Mouse (Mus musculus) embryonic facial prominence, embryonic 14.5 days (tissue): Measurements from ENCODE around the gene E130218I03Rik. TPM values are rescaled to one million over a fixed set of nuclear protein-coding genes. Genes with fewer than 3 reads are reported as not detected.

ENCODE experiments used
- ATAC-seq: fragments of 200-750 bp; cut with Nextera tagmentation; 2 replicates; pipeline ENCODE4 v1.8.0; 2017; ENCODE audit warnings: low read depth, moderate number of reproducible peaks, moderate TSS enrichment
- DNase-seq: peaks from one replicate; pipeline ENCODE4 v3.0.0-alpha.2; 2015; ENCODE audit warnings: low spot score
- H3K27ac ChIP-seq: fragments of 300-500 bp; sonication (generic); replicated peaks from 2 replicates; pipeline ENCODE4 v1.5.1; 2014; ENCODE audit warnings: low read depth, mild to moderate bottlenecking, low read length, moderate library complexity
- H3K27me3 ChIP-seq: fragments of 300-500 bp; sonication (generic); replicated peaks from 2 replicates; pipeline ENCODE4 v1.6.1; 2014; ENCODE audit warnings: low read length; ENCODE audit not compliant: control insufficient read depth, insufficient read depth
- H3K36me3 ChIP-seq: fragments of 300-500 bp; sonication (generic); 2 replicates; pipeline ENCODE4 v1.6.1; 2014; ENCODE audit warnings: low read length, mixed read lengths; ENCODE audit not compliant: control insufficient read depth, insufficient read depth
- H3K4me1 ChIP-seq: fragments of 300-500 bp; sonication (generic); 2 replicates; pipeline ENCODE4 v1.6.1; 2014; ENCODE audit warnings: antibody characterized with exemption, low read length; ENCODE audit not compliant: control insufficient read depth, insufficient read depth
- H3K4me2 ChIP-seq: fragments of 300-500 bp; sonication (generic); 2 replicates; pipeline ENCODE4 v1.6.1; 2014; ENCODE audit warnings: low read depth, mild to moderate bottlenecking, low read length, moderate library complexity, mixed read lengths
- H3K4me3 ChIP-seq: fragments of 300-500 bp; sonication (generic); 2 replicates; pipeline ENCODE4 v1.5.1; 2014; ENCODE audit warnings: low read depth, mild to moderate bottlenecking, low read length
- H3K9ac ChIP-seq: fragments of 300-500 bp; sonication (generic); 2 replicates; pipeline ENCODE4 v1.6.1; 2014; ENCODE audit warnings: low read depth, mild to moderate bottlenecking, low read length, moderate library complexity, mixed read lengths
- H3K9me3 ChIP-seq: fragments of 300-500 bp; sonication (generic); 2 replicates; pipeline ENCODE4 v1.6.1; 2016; ENCODE audit warnings: low read length; ENCODE audit not compliant: control insufficient read depth
- WGBS: fragments of 180-500 bp; shearing (Covaris S2); extraction: QIAGEN DNeasy Blood & Tissue Kit; methylation state at CpG from one replicate; pipeline ENCODE4 v1.1.7; 2014; 5-methylcytosine and 5-hydroxymethylcytosine counted together
- polyA plus RNA-seq: library from polyadenylated mRNA; unstranded; fragments of >200 nt; fragmentation: Nextera tagmentation; extraction: Ambion mirVana; gene quantifications from 2 replicates; pipeline ENCODE4 v1.2.1, GENCODE M21; 2014

E130218I03Rik gene
- polyA plus RNA-seq, 1 experiment from 2014 or later = 0.29 TPM

- Histone ChIP-seq H3K36me3 (no peaks in the 10 kb centered on the region), H3K27ac (no peak overlapping the region), H3K27me3 (peaks cover 86% of the 10 kb centered on the region), H3K9me3 (no peaks in the 10 kb centered on the region), H3K4me1 (peaks cover 37% of the 10 kb centered on the region), H3K4me2 (peak overlapping the region; percentile 93), H3K4me3 (peak overlapping the region; percentile 54), H3K9ac (peak overlapping the region; percentile 52; the same call in 1 of the 2 replicates)
- 6% methylated on average over 26 of the region's 27 CpGs for WGBS
- no peak for DNase-seq
- ATAC-seq = no peak
These were observed 6.9 kb downstream of the E130218I03Rik start for GRCm38 (mm10) chr4:134250116-134250929.

- peaks cover 91% of the 10 kb centered on the region for H3K27me3 ChIP-seq
- H3K9me3 ChIP-seq = no peaks in the 10 kb centered on the region
- H3K27ac ChIP-seq = no peak overlapping the region
- no peaks in the 10 kb centered on the region for H3K36me3 ChIP-seq
- peak overlapping the region; percentile 93 for H3K4me2 ChIP-seq
- H3K4me1 ChIP-seq = peaks cover 34% of the 10 kb centered on the region
- WGBS = 10% methylated on average over 10 of the region's 10 CpGs
- ATAC-seq = no peak
- peak overlapping the region; percentile 54 for H3K4me3 ChIP-seq
- no peak for DNase-seq
- H3K9ac ChIP-seq = peak overlapping the region; percentile 65; the same call in 1 of the 2 replicates
These were observed 7.4 kb downstream of the E130218I03Rik start for GRCm38 (mm10) chr4:134250930-134251240.

DNA sequence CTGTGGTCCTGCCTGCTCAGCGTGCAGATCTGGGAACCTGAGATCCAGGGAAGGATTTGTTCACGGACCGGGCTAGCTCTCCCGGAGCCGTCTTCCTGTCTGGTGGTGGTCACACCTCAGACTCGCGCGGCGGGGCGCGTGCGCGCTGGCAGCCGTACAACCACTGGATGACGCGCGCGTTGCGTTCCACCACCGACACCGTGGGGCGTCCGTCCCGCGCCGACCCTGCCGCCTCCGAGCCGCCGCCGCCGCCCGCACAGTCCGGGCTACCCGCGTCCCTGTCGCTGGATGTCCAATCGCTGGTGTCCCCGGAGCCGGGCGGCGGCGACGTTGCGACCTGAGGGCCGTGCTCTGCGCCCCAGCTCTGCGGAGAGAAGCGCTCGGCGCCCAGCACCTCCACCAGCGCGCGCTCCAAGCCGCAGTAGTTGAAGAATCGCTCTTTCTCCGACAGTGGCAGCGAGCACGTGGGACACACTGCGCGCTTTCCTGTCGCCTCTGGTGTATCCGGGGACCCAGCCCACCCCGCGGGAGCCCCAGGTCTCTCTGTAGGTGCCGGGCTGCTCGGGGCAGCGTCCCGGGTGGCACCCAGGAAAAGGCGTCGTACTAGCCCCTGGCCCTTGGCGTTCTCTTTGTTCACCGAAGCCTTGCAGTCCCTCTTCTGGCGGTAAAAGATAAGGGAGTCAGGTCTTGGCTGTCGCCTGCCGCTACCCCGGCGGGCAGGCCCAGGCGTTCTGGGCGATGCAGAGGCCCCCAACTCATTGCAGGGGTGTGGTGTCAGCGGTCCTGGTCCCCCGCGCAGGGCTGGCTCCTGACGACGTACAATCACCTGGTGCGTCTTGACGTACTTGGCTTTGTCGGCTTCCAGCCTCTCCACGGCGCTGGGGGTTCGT, 8.0 kb downstream of the E130218I03Rik start:
- Histone ChIP-seq H3K9ac (peak overlapping the region; percentile 65), H3K9me3 (no peaks in the 10 kb centered on the region), H3K27ac (no peak overlapping the region), H3K4me2 (peak overlapping the region; percentile 93), H3K36me3 (no peaks in the 10 kb centered on the region), H3K4me3 (peak overlapping the region; percentile 54), H3K27me3 (peaks cover 89% of the 10 kb centered on the region), H3K4me1 (peaks cover 33% of the 10 kb centered on the region)
- WGBS = 1% methylated on average over 58 of the region's 91 CpGs
- no peak for DNase-seq
- 0 out of 2 replicates have a peak, but pooled peaks have one; percentile 11 for ATAC-seq

GRCm38 (mm10) chr4:134252131-134252910, 8.9 kb downstream of the E130218I03Rik start:
- H3K27me3 ChIP-seq = peaks cover 82% of the 10 kb centered on the region
- no peak for DNase-seq
- ATAC-seq = no peak
- no peaks in the 10 kb centered on the region for H3K9me3 ChIP-seq
- H3K4me1 ChIP-seq = peaks cover 33% of the 10 kb centered on the region
- H3K4me2 ChIP-seq = peak overlapping the region; percentile 93
- 0 out of 2 replicates have a peak overlapping the region, but pooled peaks have one; percentile 65 for H3K9ac ChIP-seq
- H3K4me3 ChIP-seq = peak overlapping the region; percentile 54
- 9% methylated on average over 20 of the region's 22 CpGs for WGBS
- no peaks in the 10 kb centered on the region for H3K36me3 ChIP-seq
- no peak overlapping the region for H3K27ac ChIP-seq

- Histone ChIP-seq H3K27ac (no peak overlapping the region), H3K27me3 (peaks cover 75% of the 10 kb centered on the region), H3K4me2 (peak overlapping the region; percentile 93), H3K4me1 (peaks cover 34% of the 10 kb centered on the region), H3K9ac (peak overlapping the region; percentile 43; the same call in 1 of the 2 replicates), H3K4me3 (peak overlapping the region; percentile 54), H3K9me3 (no peaks in the 10 kb centered on the region), H3K36me3 (no peaks in the 10 kb centered on the region)
- ATAC-seq (no peak), DNase-seq (no peak)
- WGBS = 15% methylated on average over 15 of the region's 15 CpGs
These were observed 9.7 kb downstream of the E130218I03Rik start for GRCm38 (mm10) chr4:134252911-134253721.

- no peak for ATAC-seq
- DNase-seq = no peak
- H3K9me3 ChIP-seq = no peaks in the 10 kb centered on the region
- H3K4me3 ChIP-seq = peak within 1 kb of the TSS; percentile 54
- no peak within 1 kb of the TSS for H3K27ac ChIP-seq
- peak within 1 kb of the TSS; percentile 43 for H3K9ac ChIP-seq
- no peaks in the 10 kb centered on the region for H3K36me3 ChIP-seq
- peaks cover 37% of the 10 kb centered on the region for H3K4me1 ChIP-seq
- under 1% methylated on average over 13 of the region's 13 CpGs for WGBS
- H3K27me3 ChIP-seq = peaks cover 70% of the 10 kb centered on the region
- H3K4me2 ChIP-seq = peak within 1 kb of the TSS; percentile 93
These were observed 10.4 kb downstream of the E130218I03Rik start, which contains the start of gene Grrp1 for GRCm38 (mm10) chr4:134253722-134254324. Gene Grrp1, minus strand, starts transcription at chr4:134254106.

DNA sequence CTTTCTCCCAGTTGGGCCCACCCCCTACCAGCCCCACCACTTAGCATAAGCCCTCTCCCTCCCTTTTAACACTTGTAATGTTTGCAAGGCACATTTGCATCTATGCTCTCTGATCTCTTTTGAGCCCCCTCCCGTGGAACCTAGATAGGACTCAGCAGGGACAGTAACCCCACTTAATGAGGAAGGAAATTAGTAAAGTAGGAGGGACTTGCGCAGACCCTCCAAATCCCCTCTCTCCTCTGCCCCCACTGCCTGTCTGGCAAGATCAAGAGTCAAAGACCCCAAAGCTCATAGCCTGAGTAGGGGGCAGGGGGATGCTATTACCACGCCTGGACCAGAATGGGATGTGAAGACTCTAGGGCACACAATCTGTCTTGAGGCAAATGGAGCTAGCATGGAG, 11.4 kb downstream of the E130218I03Rik start:
- Histone ChIP-seq H3K9ac (no peak overlapping the region), H3K36me3 (no peaks in the 10 kb centered on the region), H3K27me3 (peaks cover 60% of the 10 kb centered on the region), H3K9me3 (no peaks in the 10 kb centered on the region), H3K27ac (no peak overlapping the region), H3K4me1 (peaks cover 36% of the 10 kb centered on the region), H3K4me3 (no peak overlapping the region), H3K4me2 (no peak overlapping the region)
- WGBS = 38% methylated on average over 3 of the region's 3 CpGs
- no peak for DNase-seq
- no peak for ATAC-seq
